Mouse (Mus musculus) lung, postnatal 0 days (tissue): ENCODE measurements around the gene Olfr635.

Experiments
- CTCF ChIP-seq: IDR thresholded peaks from 2 replicates; pipeline ENCODE4 v1.5.1; 2016; ENCODE audit warnings: antibody characterized with exemption, mild to moderate bottlenecking
- EP300 ChIP-seq: IDR thresholded peaks from 2 replicates; pipeline ENCODE4 v1.6.1; 2016; ENCODE audit warnings: antibody characterized with exemption, mild to moderate bottlenecking, control low read depth

DNA sequence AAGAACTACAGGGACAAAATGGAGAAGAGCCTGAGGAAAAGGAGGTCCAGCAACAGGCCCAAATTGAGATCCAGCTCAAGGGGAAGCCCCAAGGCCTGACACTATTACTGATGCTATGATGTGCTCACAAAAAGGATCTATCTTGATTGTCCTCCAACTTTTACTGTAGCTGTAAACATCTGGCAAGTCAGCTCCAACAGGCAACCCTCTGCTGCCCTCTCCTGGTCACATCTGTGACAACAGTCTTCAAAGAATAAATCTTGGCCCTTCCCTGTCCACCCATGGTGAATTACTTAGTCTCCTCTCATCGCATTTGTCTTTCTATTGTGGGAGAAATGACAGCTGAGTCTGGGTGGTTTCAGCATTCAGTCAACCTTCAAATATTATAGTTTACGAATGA lies 28.2 kb upstream of the Olfr635 start:
- TF ChIP-seq CTCF, result peak; percentile 80
- no peak for TF ChIP-seq EP300
